Mouse (Mus musculus): ENCODE measurements around the gene Mon1b. TPM values are rescaled to one million over a fixed set of nuclear protein-coding genes. Genes with fewer than 3 reads are reported as not detected.

Gene Mon1b
- total RNA-seq, 1 experiment, result 5.3 TPM

GRCm38 (mm10) chr8:113672599-113673255, 37.3 kb downstream of the Mon1b start:
- TF ChIP-seq HCFC1 (IDR thresholded peaks at IDR 0.05; ENCODE audit: borderline replicate concordance, insufficient read depth, low read length), result no peak
- no peak for TF ChIP-seq ZC3H11A (IDR thresholded peaks at IDR 0.05; ENCODE audit: borderline replicate concordance, low read depth, low read length)
- no peak for TF ChIP-seq ZNF384 (IDR thresholded peaks at IDR 0.05; ENCODE audit: low read depth, low read length)
- TF ChIP-seq MAFK (IDR thresholded peaks at IDR 0.05; ENCODE audit: insufficient read depth, low read depth, low read length), result no peak
- TF ChIP-seq CHD2 (IDR thresholded peaks at IDR 0.05; ENCODE audit: low read depth, low read length), result no peak
- in situ Hi-C loops (cut with MboI; ENCODE audit: low sequenced_read_pairs in 2 of 2, unreplicated experiment in 2 of 2), result loop anchor here (5.0 to 25.0 kb wide), 2 partner anchors 305 to 315 kb away; no protein-coding TSS in a partner anchor
- DNase-seq (ENCODE audit: low read depth, low spot score), result no peak
- no peak overlapping the region for H3K27ac ChIP-seq (ENCODE audit: insufficient read depth, low read depth, low read length, poor library complexity, severe bottlenecking)
- no peaks in the 10 kb centered on the region for H3K36me3 ChIP-seq (ENCODE audit: control insufficient read depth, insufficient read depth, low read length, poor library complexity, severe bottlenecking)
- no peak overlapping the region for H3K4me3 ChIP-seq (ENCODE audit: insufficient read depth in 1 of 2, low read depth in 1 of 2, low read length in 2 of 2, poor library complexity in 1 of 2, severe bottlenecking in 1 of 2)
- H3K4me1 ChIP-seq (ENCODE audit: control insufficient read depth in 2 of 2, insufficient read depth in 2 of 2, low read length in 2 of 2, poor library complexity in 1 of 2), result no peaks in the 10 kb centered on the region
- H3K9me3 ChIP-seq (ENCODE audit: control insufficient read depth, insufficient read depth, low read depth, low read length), result no peaks in the 10 kb centered on the region
- no peak overlapping the region for H3K9ac ChIP-seq (ENCODE audit: insufficient read depth, low read depth, low read length, poor library complexity, severe bottlenecking)

GRCm38 (mm10) chr8:113673300-113673699, 37.9 kb downstream of the Mon1b start:
- Histone ChIP-seq H3K4me1 (ENCODE audit: control insufficient read depth in 2 of 2, insufficient read depth in 2 of 2, low read length in 2 of 2, poor library complexity in 1 of 2) (no peaks in the 10 kb centered on the region), H3K36me3 (ENCODE audit: control insufficient read depth, insufficient read depth, low read length, poor library complexity, severe bottlenecking) (no peaks in the 10 kb centered on the region), H3K9me3 (ENCODE audit: control insufficient read depth, insufficient read depth, low read depth, low read length) (no peaks in the 10 kb centered on the region), H3K9ac (ENCODE audit: insufficient read depth, low read depth, low read length, poor library complexity, severe bottlenecking) (no peak overlapping the region), H3K4me3 (ENCODE audit: insufficient read depth in 1 of 2, low read depth in 1 of 2, low read length in 2 of 2, poor library complexity in 1 of 2, severe bottlenecking in 1 of 2) (no peak overlapping the region), H3K27ac (ENCODE audit: insufficient read depth, low read depth, low read length, poor library complexity, severe bottlenecking) (no peak overlapping the region)
- DNase-seq (ENCODE audit: low read depth, low spot score), result no peak
- TF ChIP-seq ZNF384 (IDR thresholded peaks at IDR 0.05; ENCODE audit: low read depth, low read length), result no peak
- TF ChIP-seq HCFC1 (IDR thresholded peaks at IDR 0.05; ENCODE audit: borderline replicate concordance, insufficient read depth, low read length), result no peak
- no peak for TF ChIP-seq CHD2 (IDR thresholded peaks at IDR 0.05; ENCODE audit: low read depth, low read length)
- TF ChIP-seq ZC3H11A (IDR thresholded peaks at IDR 0.05; ENCODE audit: borderline replicate concordance, low read depth, low read length), result no peak
- TF ChIP-seq MAFK (IDR thresholded peaks at IDR 0.05; ENCODE audit: insufficient read depth, low read depth, low read length), result no peak
- in situ Hi-C loops (cut with MboI; ENCODE audit: low sequenced_read_pairs in 2 of 2, unreplicated experiment in 2 of 2), result loop anchor here (5.0 to 25.0 kb wide), 2 partner anchors 304 to 314 kb away; no protein-coding TSS in a partner anchor

- Histone ChIP-seq H3K9ac (ENCODE audit: insufficient read depth, low read depth, low read length, poor library complexity, severe bottlenecking) (no peak overlapping the region), H3K9me3 (ENCODE audit: control insufficient read depth, insufficient read depth, low read depth, low read length) (no peaks in the 10 kb centered on the region), H3K4me1 (ENCODE audit: control insufficient read depth in 2 of 2, insufficient read depth in 2 of 2, low read length in 2 of 2, poor library complexity in 1 of 2) (no peaks in the 10 kb centered on the region), H3K4me3 (ENCODE audit: insufficient read depth in 1 of 2, low read depth in 1 of 2, low read length in 2 of 2, poor library complexity in 1 of 2, severe bottlenecking in 1 of 2) (no peak overlapping the region), H3K27ac (ENCODE audit: insufficient read depth, low read depth, low read length, poor library complexity, severe bottlenecking) (no peak overlapping the region), H3K36me3 (ENCODE audit: control insufficient read depth, insufficient read depth, low read length, poor library complexity, severe bottlenecking) (no peaks in the 10 kb centered on the region)
- in situ Hi-C loops (cut with MboI; ENCODE audit: low sequenced_read_pairs in 2 of 2, unreplicated experiment in 2 of 2), result loop anchor here (5.0 to 25.0 kb wide), 2 partner anchors 303 to 313 kb away; no protein-coding TSS in a partner anchor
- no peak for TF ChIP-seq ZC3H11A (IDR thresholded peaks at IDR 0.05; ENCODE audit: borderline replicate concordance, low read depth, low read length)
- TF ChIP-seq MAFK (IDR thresholded peaks at IDR 0.05; ENCODE audit: insufficient read depth, low read depth, low read length), result no peak
- no peak for TF ChIP-seq HCFC1 (IDR thresholded peaks at IDR 0.05; ENCODE audit: borderline replicate concordance, insufficient read depth, low read length)
- no peak for TF ChIP-seq CHD2 (IDR thresholded peaks at IDR 0.05; ENCODE audit: low read depth, low read length)
- no peak for TF ChIP-seq ZNF384 (IDR thresholded peaks at IDR 0.05; ENCODE audit: low read depth, low read length)
- no peak for DNase-seq (ENCODE audit: low read depth, low spot score)
Observed at GRCm38 (mm10) chr8:113674611-113675010, 39.2 kb downstream of the Mon1b start.

- DNase-seq (ENCODE audit: low read depth, low spot score), result no peak
- H3K27ac ChIP-seq (ENCODE audit: insufficient read depth, low read depth, low read length, poor library complexity, severe bottlenecking), result no peak overlapping the region
- in situ Hi-C loops (cut with MboI; ENCODE audit: low sequenced_read_pairs in 2 of 2, unreplicated experiment in 2 of 2), result no loop called here
- no peaks in the 10 kb centered on the region for H3K4me1 ChIP-seq (ENCODE audit: control insufficient read depth in 2 of 2, insufficient read depth in 2 of 2, low read length in 2 of 2, poor library complexity in 1 of 2)
- H3K9ac ChIP-seq (ENCODE audit: insufficient read depth, low read depth, low read length, poor library complexity, severe bottlenecking), result no peak overlapping the region
- H3K36me3 ChIP-seq (ENCODE audit: control insufficient read depth, insufficient read depth, low read length, poor library complexity, severe bottlenecking), result no peaks in the 10 kb centered on the region
- no peak overlapping the region for H3K4me3 ChIP-seq (ENCODE audit: insufficient read depth in 1 of 2, low read depth in 1 of 2, low read length in 2 of 2, poor library complexity in 1 of 2, severe bottlenecking in 1 of 2)
- TF ChIP-seq ZNF384 (IDR thresholded peaks at IDR 0.05; ENCODE audit: low read depth, low read length) (no peak), CHD2 (IDR thresholded peaks at IDR 0.05; ENCODE audit: low read depth, low read length) (no peak), MAFK (IDR thresholded peaks at IDR 0.05; ENCODE audit: insufficient read depth, low read depth, low read length) (no peak), HCFC1 (IDR thresholded peaks at IDR 0.05; ENCODE audit: borderline replicate concordance, insufficient read depth, low read length) (no peak), ZC3H11A (IDR thresholded peaks at IDR 0.05; ENCODE audit: borderline replicate concordance, low read depth, low read length) (no peak)
- H3K9me3 ChIP-seq (ENCODE audit: control insufficient read depth, insufficient read depth, low read depth, low read length), result no peaks in the 10 kb centered on the region
Observed at GRCm38 (mm10) chr8:113675281-113675680, 39.9 kb downstream of the Mon1b start.

All from ES-E14 (cell line).